Mouse (Mus musculus) intestine, embryonic 15.5 days (tissue): Measurements from ENCODE around the gene Sec62. TPM values are rescaled to one million over a fixed set of nuclear protein-coding genes. Genes with fewer than 3 reads are reported as not detected.
A peak's percentile ranks its signal among the peaks of the same experiment; 100 is the strongest.
"Not testable (repeated sequence)": the region's sequence is repeated elsewhere in the genome, so short reads cannot be mapped to it uniquely, and the experiment has no call there.

Experiments
- ATAC-seq: fragments of 200-750 bp; cut with Nextera tagmentation; 2 replicates; pipeline ENCODE4 v1.8.0; 2017; ENCODE audit warnings: moderate TSS enrichment, moderate library complexity
- H3K27ac ChIP-seq: fragments of 300-500 bp; sonication (generic); 2 replicates; pipeline ENCODE4 v1.5.1; 2015; ENCODE audit warnings: mild to moderate bottlenecking, inconsistent platforms
- H3K27me3 ChIP-seq: fragments of 300-500 bp; sonication (generic); replicated peaks from 2 replicates; pipeline ENCODE4 v1.6.1; 2015; ENCODE audit warnings: inconsistent platforms
- H3K36me3 ChIP-seq: fragments of 300-500 bp; sonication (generic); 2 replicates; pipeline ENCODE4 v1.6.1; 2015; ENCODE audit warnings: inconsistent platforms
- H3K4me1 ChIP-seq: fragments of 300-500 bp; sonication (generic); replicated peaks from 2 replicates; pipeline ENCODE4 v1.6.1; 2015; ENCODE audit warnings: inconsistent platforms
- H3K4me2 ChIP-seq: fragments of 300-500 bp; sonication (generic); replicated peaks from 2 replicates; pipeline ENCODE4 v1.6.1; 2015; ENCODE audit warnings: mild to moderate bottlenecking, inconsistent platforms
- H3K4me3 ChIP-seq: fragments of 300-500 bp; sonication (generic); replicated peaks from 2 replicates; pipeline ENCODE4 v1.5.1; 2015; ENCODE audit warnings: inconsistent platforms
- H3K9ac ChIP-seq: fragments of 300-500 bp; sonication (generic); 2 replicates; pipeline ENCODE4 v1.6.1; 2015; ENCODE audit warnings: inconsistent platforms
- H3K9me3 ChIP-seq: fragments of 300-500 bp; sonication (generic); 2 replicates; pipeline ENCODE4 v1.6.1; 2016; ENCODE audit warnings: inconsistent platforms
- whole genome bisulfite sequencing: fragments of 180-500 bp; shearing (Covaris S2); methylation state at CpG from one replicate; pipeline ENCODE4 v1.1.7; 2015; 5-methylcytosine and 5-hydroxymethylcytosine counted together
- polyA plus RNA-seq: library from polyadenylated mRNA; unstranded; fragments of >200 nt; fragmentation: Nextera tagmentation; extraction: Ambion mirVana; gene quantifications from 2 replicates; pipeline ENCODE4 v1.2.1, GENCODE M21; 2015

Sec62 gene
- polyA plus RNA-seq, 1 experiment from 2014 or later = 83.5 TPM

DNA sequence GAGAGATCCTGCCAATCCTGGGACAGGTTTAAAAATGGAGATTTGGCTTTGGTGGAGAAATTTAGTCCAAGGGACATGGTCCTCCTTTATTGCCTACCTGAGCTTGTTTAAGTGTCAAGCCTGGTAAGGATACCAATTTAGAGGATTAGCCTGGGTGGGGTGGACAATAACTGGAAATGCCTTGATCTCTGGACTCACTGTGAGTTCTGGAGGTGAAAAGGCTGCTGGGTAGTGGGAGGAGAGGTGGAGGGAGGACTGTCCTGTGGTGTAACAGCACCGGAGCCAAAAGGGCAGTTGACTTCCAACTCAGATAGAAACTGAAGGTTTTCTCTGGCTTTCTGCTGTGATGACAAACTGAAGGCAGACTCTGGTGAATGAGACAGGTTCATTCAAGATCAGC lies 54.7 kb downstream of the Sec62 start:
- Histone ChIP-seq H3K4me1 (no peaks in the 10 kb centered on the region), H3K4me3 (no peak overlapping the region), H3K27me3 (no peaks in the 10 kb centered on the region), H3K4me2 (no peak overlapping the region), H3K36me3 (no peaks in the 10 kb centered on the region), H3K27ac (no peak overlapping the region), H3K9me3 (no peaks in the 10 kb centered on the region), H3K9ac (no peak overlapping the region)
- WGBS = 47% methylated on average over 1 of the region's 1 CpGs
- ATAC-seq = peak; percentile 91

DNA sequence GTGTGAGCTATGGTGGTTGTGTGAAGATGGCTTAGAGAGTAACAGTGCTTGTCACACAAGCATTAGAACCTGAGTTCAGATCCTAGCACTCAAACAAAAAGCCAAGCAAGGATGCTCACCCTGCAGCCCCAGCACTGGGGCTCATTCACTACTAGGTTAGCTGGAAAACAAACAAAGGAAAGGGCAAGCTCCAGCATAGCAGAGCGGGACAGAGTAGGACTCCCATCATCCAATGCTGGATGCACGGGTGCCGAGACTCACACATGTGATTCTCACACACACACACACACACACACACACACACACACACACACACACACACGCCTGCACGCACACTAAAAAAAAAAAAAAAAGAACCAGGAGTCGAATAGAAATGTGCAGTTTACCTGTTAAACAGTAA lies 58.7 kb downstream of the Sec62 start:
- H3K27me3 ChIP-seq = no peaks in the 10 kb centered on the region
- no peak overlapping the region for H3K27ac ChIP-seq
- no peaks in the 10 kb centered on the region for H3K36me3 ChIP-seq
- ATAC-seq = no peak
- no peaks in the 10 kb centered on the region for H3K9me3 ChIP-seq
- 71% methylated on average over 6 of the region's 6 CpGs for WGBS
- H3K4me1 ChIP-seq = no peaks in the 10 kb centered on the region
- no peak overlapping the region for H3K4me3 ChIP-seq
- no peak overlapping the region for H3K4me2 ChIP-seq
- no peak overlapping the region for H3K9ac ChIP-seq

DNA sequence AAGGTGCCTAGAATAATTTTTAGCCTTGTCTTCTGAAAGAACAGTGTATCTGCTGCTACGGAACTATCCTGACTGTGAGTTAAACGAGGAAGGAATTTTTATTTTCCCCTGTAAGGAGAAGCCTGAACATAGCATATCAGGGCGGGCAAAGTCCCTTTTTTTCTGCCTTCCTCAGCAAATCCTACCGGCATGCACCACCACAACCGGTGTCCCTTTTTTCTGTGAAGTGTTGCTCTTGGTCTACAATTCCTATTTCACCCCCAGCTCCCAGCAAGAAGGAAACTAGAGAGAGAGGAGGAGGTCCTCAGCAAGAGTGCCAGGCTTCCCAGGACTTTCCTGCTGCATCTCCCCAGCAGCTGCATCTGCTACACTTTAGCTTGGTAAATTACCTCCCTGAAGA lies 60.9 kb downstream of the Sec62 start:
- H3K9ac ChIP-seq = no peak overlapping the region
- H3K4me1 ChIP-seq = no peaks in the 10 kb centered on the region
- H3K4me3 ChIP-seq = no peak overlapping the region
- no peak overlapping the region for H3K27ac ChIP-seq
- ATAC-seq = peak; percentile 21; the same call in 1 of the 2 replicates
- no peaks in the 10 kb centered on the region for H3K27me3 ChIP-seq
- no peaks in the 10 kb centered on the region for H3K36me3 ChIP-seq
- whole genome bisulfite sequencing = 70% methylated on average over 5 of the region's 5 CpGs
- no peak overlapping the region for H3K4me2 ChIP-seq
- no peaks in the 10 kb centered on the region for H3K9me3 ChIP-seq

DNA sequence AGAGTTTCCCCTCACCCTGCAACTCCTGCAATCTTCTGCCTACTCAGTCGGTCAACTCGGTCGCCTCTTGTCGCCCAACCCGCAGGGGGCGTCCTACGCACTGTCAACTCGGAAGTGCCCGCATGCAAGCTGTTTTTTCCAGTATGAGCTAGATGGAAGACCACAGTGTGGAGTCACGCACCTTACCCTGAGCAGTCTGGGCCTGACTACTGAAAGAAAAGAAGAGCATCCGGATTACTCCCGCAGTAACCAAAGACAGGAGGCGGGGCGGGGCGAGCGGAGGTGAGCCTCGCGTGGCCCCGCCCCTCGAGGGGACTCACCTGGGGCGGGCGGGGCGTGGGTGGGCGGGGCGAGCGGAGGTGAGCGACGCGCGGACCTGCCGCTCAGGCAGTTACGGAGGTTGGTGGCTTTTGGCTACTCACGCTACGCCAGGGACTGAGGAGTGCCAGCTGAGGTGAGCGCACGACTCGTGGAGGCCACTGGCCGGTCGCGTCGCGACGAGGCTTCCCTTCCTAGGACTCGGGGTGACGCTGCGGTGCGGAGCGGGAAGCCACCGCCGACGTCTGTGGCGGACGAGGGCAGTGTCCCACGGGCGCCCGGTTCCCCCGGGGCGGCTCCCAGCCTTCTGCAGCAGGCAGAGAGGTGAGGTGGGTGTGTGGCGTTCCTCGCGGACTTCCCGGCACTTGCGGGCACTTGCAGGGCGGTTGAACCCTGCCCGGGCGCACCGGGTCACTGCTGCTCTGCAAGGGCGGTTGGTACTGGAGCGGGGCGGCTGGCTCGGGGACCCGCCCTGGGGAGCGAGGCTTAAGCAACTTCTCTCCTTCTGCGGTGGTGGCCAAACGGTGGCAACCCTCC lies 63.2 kb downstream of the Sec62 start, which contains the start of gene Gpr160:
Gene Gpr160, plus strand, starts transcription at position 347 of the 855 bp plus-strand sequence.
- WGBS = under 1% methylated on average over 75 of the region's 75 CpGs
- H3K4me3 ChIP-seq = peak within 1 kb of the TSS; percentile 52
- no peaks in the 10 kb centered on the region for H3K4me1 ChIP-seq
- peak; percentile 96 for ATAC-seq
- H3K4me2 ChIP-seq = peak within 1 kb of the TSS; percentile 82
- no peaks in the 10 kb centered on the region for H3K9me3 ChIP-seq
- no peaks in the 10 kb centered on the region for H3K36me3 ChIP-seq
- H3K27ac ChIP-seq = peak within 1 kb of the TSS; percentile 52; the same call in 1 of the 2 replicates
- H3K9ac ChIP-seq = peak within 1 kb of the TSS; percentile 55
- H3K27me3 ChIP-seq = no peaks in the 10 kb centered on the region

DNA sequence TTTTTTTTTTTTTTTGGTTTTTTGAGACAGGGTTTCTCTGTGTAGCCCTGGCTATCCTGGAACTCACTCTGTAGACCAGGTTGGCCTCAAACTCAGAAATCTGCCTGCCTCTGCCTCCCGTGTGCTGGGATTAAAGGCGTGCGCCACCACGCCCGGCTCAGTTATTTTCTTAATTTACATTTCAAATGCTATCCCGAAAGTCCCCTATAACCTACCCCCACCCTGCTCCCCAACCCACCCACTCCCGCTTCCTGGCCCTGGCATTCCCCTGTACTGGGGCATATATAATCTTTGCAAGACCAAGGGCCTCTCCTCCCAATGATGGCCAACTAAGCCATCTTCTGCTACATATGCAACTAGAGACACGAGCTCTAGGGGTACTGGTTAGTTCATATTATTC lies 66.9 kb downstream of the Sec62 start:
- H3K9ac ChIP-seq = not testable (repeated sequence)

DNA sequence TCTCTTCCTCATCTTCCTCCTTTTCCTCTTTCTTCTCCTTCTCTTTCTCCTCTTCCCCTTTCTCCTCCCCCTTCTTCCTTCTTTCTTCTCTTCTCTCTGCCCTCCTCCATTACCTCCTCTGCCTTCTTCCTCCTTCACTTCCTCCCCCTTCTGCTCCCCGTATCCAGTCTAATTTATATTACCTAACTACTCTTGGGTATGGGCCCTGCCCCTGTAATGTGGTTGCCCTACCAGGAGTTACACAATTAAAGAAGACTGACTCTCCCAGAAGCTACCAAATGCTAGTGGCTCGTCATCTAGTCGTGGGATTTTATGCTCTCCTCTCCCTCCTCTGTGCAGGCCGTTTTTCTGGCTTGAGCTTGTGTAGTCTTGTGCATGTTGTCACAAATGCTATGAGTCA lies 68.0 kb downstream of the Sec62 start:
- WGBS = 75% methylated on average over 4 of the region's 4 CpGs
- ATAC-seq = no peak
- H3K9ac ChIP-seq = no peak overlapping the region
- no peaks in the 10 kb centered on the region for H3K4me1 ChIP-seq
- H3K27me3 ChIP-seq = no peaks in the 10 kb centered on the region
- no peak overlapping the region for H3K4me2 ChIP-seq
- no peak overlapping the region for H3K4me3 ChIP-seq
- no peaks in the 10 kb centered on the region for H3K36me3 ChIP-seq
- H3K9me3 ChIP-seq = no peaks in the 10 kb centered on the region
- no peak overlapping the region for H3K27ac ChIP-seq

More for the DNA sequence above, 66.9 kb downstream of the Sec62 start:
- not testable (repeated sequence) for H3K36me3 ChIP-seq, H3K9me3 ChIP-seq, H3K4me1 ChIP-seq, ATAC-seq, H3K27me3 ChIP-seq, H3K4me3 ChIP-seq, H3K27ac ChIP-seq, H3K4me2 ChIP-seq
- WGBS = 95% methylated on average over 8 of the region's 8 CpGs

DNA sequence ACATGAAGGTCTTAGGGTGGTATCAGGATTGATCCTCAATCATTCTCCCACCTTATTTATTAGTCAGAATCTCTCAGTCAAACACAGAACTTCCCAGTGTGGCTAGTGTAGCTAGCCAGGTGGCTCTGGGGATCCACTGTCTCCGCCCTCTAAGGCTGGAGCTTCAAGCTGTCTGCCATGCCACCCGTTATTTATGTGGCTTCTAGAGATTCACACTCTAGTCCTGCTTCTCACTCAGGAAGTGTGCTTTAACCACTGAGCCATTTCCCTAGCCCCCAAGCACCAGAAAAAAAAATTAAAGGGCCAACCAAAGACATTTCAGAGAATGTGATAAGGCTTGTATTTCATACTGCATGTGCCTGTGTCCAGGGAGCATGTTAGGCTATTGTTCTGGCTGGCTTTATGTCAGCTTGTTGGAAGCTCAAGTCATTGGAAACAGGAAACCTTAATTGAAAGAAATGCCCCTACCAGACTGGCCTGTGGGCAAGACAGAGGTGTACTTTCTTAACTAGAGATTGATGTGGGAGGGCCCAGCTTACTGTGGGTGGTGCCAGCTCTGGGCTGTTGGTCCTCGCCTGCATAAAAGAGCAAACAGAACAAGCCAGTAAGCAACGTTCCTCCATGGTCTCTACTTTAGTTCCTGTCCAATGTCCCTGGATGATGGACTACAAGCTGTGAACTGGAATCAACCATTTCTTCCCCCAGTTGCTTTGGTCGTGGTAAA lies 71.2 kb downstream of the Sec62 start:
- Histone ChIP-seq H3K27me3 (no peaks in the 10 kb centered on the region), H3K4me1 (no peaks in the 10 kb centered on the region), H3K9ac (no peak overlapping the region), H3K27ac (no peak overlapping the region), H3K9me3 (no peaks in the 10 kb centered on the region), H3K4me3 (no peak overlapping the region), H3K36me3 (no peaks in the 10 kb centered on the region), H3K4me2 (no peak overlapping the region)
- 58% methylated on average over 5 of the region's 5 CpGs for WGBS
- ATAC-seq = no peak

DNA sequence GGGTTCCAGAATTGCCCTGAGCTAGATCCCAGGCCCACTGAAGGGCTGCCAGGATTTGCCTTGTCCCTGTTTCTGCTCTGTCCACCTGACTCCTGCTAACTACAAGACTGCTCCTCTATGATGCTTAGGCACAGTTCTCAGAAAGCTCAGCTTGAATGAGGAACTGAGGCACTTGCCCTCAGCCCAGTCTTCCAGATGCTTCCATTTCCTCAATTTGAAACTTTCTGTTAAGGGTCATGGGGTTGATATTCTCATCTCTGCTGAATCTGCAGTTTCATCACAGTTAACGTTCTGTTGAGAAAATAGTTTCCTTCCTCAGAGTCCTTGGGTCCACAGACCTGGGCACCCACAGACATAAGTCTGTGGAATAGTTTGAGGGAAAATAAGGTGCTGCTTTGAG lies 72.0 kb downstream of the Sec62 start:
- Histone ChIP-seq H3K27me3 (no peaks in the 10 kb centered on the region), H3K27ac (no peak overlapping the region), H3K9ac (no peak overlapping the region), H3K9me3 (no peaks in the 10 kb centered on the region), H3K4me3 (no peak overlapping the region), H3K4me1 (no peaks in the 10 kb centered on the region), H3K4me2 (no peak overlapping the region), H3K36me3 (no peaks in the 10 kb centered on the region)
- WGBS = 85% methylated on average over 1 of the region's 1 CpGs
- no peak for ATAC-seq

DNA sequence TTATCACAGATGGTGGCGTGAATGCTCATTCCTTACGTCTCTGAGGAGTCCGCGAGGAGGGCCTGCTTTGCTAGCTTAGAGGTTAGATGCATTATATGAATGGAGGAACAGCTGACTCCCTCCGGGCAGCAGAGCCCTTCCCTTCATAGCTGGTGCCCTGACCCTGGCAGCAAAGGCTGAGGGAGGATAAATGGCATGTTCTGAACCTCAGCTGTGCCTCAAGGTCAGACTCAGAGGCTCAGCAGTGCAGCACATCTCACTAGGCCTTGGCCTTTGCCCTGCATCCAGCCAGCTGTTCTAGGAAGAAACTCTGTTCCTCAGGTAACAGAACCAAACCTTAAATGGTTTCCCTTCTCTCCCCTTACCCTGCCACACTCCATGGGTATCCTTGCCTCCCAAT lies 75.5 kb downstream of the Sec62 start:
- H3K4me2 ChIP-seq = no peak overlapping the region
- no peak overlapping the region for H3K9ac ChIP-seq
- H3K9me3 ChIP-seq = no peaks in the 10 kb centered on the region
- no peaks in the 10 kb centered on the region for H3K36me3 ChIP-seq
- H3K27ac ChIP-seq = no peak overlapping the region
- 79% methylated on average over 5 of the region's 5 CpGs for WGBS
- ATAC-seq = no peak
- no peaks in the 10 kb centered on the region for H3K27me3 ChIP-seq
- H3K4me3 ChIP-seq = no peak overlapping the region
- H3K4me1 ChIP-seq = no peaks in the 10 kb centered on the region

DNA sequence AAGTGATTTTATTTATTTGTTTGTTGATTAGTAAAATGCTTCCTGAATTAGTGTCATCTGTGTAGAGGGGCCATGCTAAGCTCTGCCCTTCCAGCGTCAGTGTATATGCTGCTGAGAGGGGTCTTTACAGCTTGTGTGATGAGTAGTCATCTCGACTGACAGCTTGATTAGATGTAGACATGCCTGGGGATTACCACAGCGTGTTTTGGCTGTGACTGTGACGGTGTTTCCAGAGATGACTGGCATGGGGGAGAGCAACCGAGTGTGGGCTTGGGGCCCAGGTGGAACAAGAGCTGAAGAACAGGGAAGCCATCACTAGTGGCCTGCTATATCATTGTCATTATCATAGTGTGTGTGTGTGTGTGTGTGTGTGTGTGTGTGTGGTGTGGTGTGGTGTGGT lies 76.0 kb downstream of the Sec62 start:
- H3K4me3 ChIP-seq = no peak overlapping the region
- no peak overlapping the region for H3K27ac ChIP-seq
- WGBS = 76% methylated on average over 5 of the region's 5 CpGs
- no peaks in the 10 kb centered on the region for H3K27me3 ChIP-seq
- no peaks in the 10 kb centered on the region for H3K9me3 ChIP-seq
- H3K4me2 ChIP-seq = no peak overlapping the region
- H3K4me1 ChIP-seq = no peaks in the 10 kb centered on the region
- ATAC-seq = no peak
- H3K9ac ChIP-seq = no peak overlapping the region
- no peaks in the 10 kb centered on the region for H3K36me3 ChIP-seq

DNA sequence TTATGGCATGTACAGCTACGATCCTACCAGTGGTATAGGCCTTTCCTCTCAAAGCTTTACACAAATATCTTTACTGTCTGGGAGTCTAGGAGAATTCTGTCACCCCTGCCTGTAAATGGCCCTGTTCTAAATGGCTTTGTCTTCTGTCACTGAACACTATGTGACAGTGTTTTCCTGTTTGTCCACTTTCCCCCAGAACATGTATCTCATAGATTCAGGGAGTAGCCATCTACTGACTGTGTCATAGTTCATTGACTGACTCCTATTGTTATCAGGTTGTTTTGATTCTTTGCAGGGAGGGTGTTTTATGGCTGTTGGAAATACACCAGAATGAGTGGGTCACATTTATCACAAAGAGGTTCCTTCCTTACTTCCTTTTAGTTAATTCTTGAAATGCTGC lies 77.3 kb downstream of the Sec62 start:
- Histone ChIP-seq H3K36me3 (no peaks in the 10 kb centered on the region), H3K4me2 (no peak overlapping the region), H3K27me3 (no peaks in the 10 kb centered on the region), H3K9ac (no peak overlapping the region), H3K4me1 (no peaks in the 10 kb centered on the region), H3K4me3 (no peak overlapping the region), H3K9me3 (no peaks in the 10 kb centered on the region), H3K27ac (no peak overlapping the region)
- 96% methylated on average over 1 of the region's 1 CpGs for WGBS
- ATAC-seq = no peak
